Mouse (Mus musculus) G1E (cell line): ENCODE data around the gene Gmds.

Experiments used
- CTCF ChIP-seq: IDR thresholded peaks from 2 replicates; pipeline ENCODE4 v1.5.1; 2012; ENCODE audit warnings: low read depth, low read length, inconsistent platforms, mixed read lengths
- GATA1 ChIP-seq: IDR thresholded peaks from 2 replicates; pipeline ENCODE4 v1.6.1; 2012; ENCODE audit warnings: borderline replicate concordance, low read length, inconsistent platforms, mixed read lengths
- POLR2AphosphoS5 ChIP-seq: IDR thresholded peaks from 2 replicates; pipeline ENCODE4 v1.6.1; 2012; ENCODE audit warnings: low read depth, low read length, inconsistent platforms; ENCODE audit not compliant: insufficient replicate concordance

- TF ChIP-seq CTCF, result no peak
- no peak for TF ChIP-seq POLR2AphosphoS5
- no peak for TF ChIP-seq GATA1
Measured at GRCm38 (mm10) chr13:31944676-31945210, 393.8 kb downstream of the Gmds start.
